Comparison of ENCODE assay signal across 13 mouse cellular contexts in the genomic region with DNA sequence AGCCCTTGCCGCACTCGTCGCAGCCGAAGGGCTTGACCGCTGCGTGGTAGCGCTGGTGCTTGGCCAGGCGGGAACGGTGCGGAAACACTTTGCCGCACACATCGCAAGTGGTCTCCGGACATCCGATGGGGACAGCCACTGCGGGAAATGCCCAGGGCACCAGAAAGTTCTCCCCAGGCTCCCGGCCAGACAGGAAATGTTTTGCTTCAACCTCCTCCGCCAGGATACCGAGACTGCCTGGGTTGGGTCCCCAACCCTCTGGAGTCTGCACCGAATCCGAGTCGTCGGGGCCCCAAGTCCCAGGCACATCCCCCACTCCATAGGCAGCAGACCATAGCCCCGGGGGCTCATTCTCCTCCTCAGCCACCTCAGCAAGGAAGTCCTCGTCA. TPM values are rescaled to one million over a fixed set of nuclear protein-coding genes. Genes with fewer than 3 reads are reported as not detected.
DNase-seq lines count a peak whose midpoint lies in the region; ATAC-seq and TF ChIP-seq lines count a peak whose summit lies in the region.
"Had no signal": no experiment of that assay in that cellular context is flagged by ENCODE, and none has a peak within 500 bp of the region (broad histone marks: within the 10 kb centered on the region; RNA-seq: fewer than 3 reads in every experiment).

No protein-coding gene starts in this region.

- TF ChIP-seq CTCF in hindbrain, postnatal 0 days (IDR thresholded peaks at IDR 0.05; ENCODE audit: low read depth) = no peak

- peaks cover 80% of the 10 kb centered on the region for H3K36me3 ChIP-seq in hindbrain, embryonic 12.5 days
- H3K36me3 ChIP-seq in hindbrain, postnatal 0 days (ENCODE audit: insufficient read depth, low read length) = peaks cover 54% of the 10 kb centered on the region
- H3K36me3 ChIP-seq in midbrain, embryonic 11.5 days (ENCODE audit: control insufficient read depth, insufficient read depth, low read length) = peaks cover 10% of the 10 kb centered on the region; the same call in 1 of the 2 replicates
- H3K36me3 ChIP-seq in midbrain, embryonic 16.5 days (ENCODE audit: control insufficient read depth, insufficient read depth, low read length) = peaks cover 42% of the 10 kb centered on the region
- H3K36me3 ChIP-seq in limb, embryonic 14.5 days (ENCODE audit: control insufficient read depth, insufficient read depth, low read length) = peaks cover 69% of the 10 kb centered on the region
- H3K36me3 ChIP-seq: liver, embryonic 13.5 days had no signal

- H3K4me2 ChIP-seq in hindbrain, embryonic 12.5 days (replicated peaks) = no peak overlapping the region
- no peak overlapping the region for H3K4me2 ChIP-seq in hindbrain, postnatal 0 days (ENCODE audit: low read depth, low read length)
- no peak overlapping the region for H3K4me2 ChIP-seq in midbrain, embryonic 11.5 days
- H3K4me2 ChIP-seq in midbrain, embryonic 16.5 days (ENCODE audit: low read length) = no peak overlapping the region
- no peak overlapping the region for H3K4me2 ChIP-seq in limb, embryonic 14.5 days (replicated peaks; ENCODE audit: low read depth, low read length, severe bottlenecking)
- H3K4me2 ChIP-seq: liver, embryonic 13.5 days had no signal

- peaks cover 21% of the 10 kb centered on the region for H3K4me1 ChIP-seq in hindbrain, embryonic 12.5 days
- H3K4me1 ChIP-seq in hindbrain, postnatal 0 days (ENCODE audit: insufficient read depth, low read length) = peaks cover 5% of the 10 kb centered on the region; the same call in 1 of the 2 replicates
- peaks cover 14% of the 10 kb centered on the region for H3K4me1 ChIP-seq in midbrain, embryonic 11.5 days (ENCODE audit: control insufficient read depth, insufficient read depth, low read length)
- peaks cover 14% of the 10 kb centered on the region for H3K4me1 ChIP-seq in midbrain, embryonic 16.5 days (ENCODE audit: control insufficient read depth, insufficient read depth, low read length)
- H3K4me1 ChIP-seq in limb, embryonic 14.5 days (ENCODE audit: control insufficient read depth, insufficient read depth, low read length) = peaks cover 13% of the 10 kb centered on the region

- 15% methylated on average over 24 of the region's 24 CpGs for WGBS in hindbrain, embryonic 12.5 days
- 49% methylated on average over 24 of the region's 24 CpGs for WGBS in hindbrain, postnatal 0 days
- WGBS in midbrain, embryonic 11.5 days = 11% methylated on average over 24 of the region's 24 CpGs
- WGBS in midbrain, embryonic 16.5 days = 31% methylated on average over 24 of the region's 24 CpGs
- 32% methylated on average over 16 of the region's 24 CpGs for WGBS in limb, embryonic 14.5 days

- peak overlapping the region; percentile 34; the same call in 1 of the 2 replicates for H3K4me3 ChIP-seq in hindbrain, embryonic 12.5 days
- H3K4me3 ChIP-seq in hindbrain, postnatal 0 days (ENCODE audit: low read length) = no peak overlapping the region
- no peak overlapping the region for H3K4me3 ChIP-seq in midbrain, embryonic 11.5 days (ENCODE audit: low read depth, low read length)
- H3K4me3 ChIP-seq in midbrain, embryonic 16.5 days (ENCODE audit: low read depth, low read length) = no peak overlapping the region
- H3K4me3 ChIP-seq in limb, embryonic 14.5 days (replicated peaks; ENCODE audit: low read length) = peak overlapping the region; percentile 41; the same call in 1 of the 2 replicates

- H3K9me3 ChIP-seq in hindbrain, embryonic 12.5 days (replicated peaks) = no peaks in the 10 kb centered on the region
- H3K9me3 ChIP-seq in hindbrain, postnatal 0 days (ENCODE audit: low read length) = no peaks in the 10 kb centered on the region
- H3K9me3 ChIP-seq in midbrain, embryonic 11.5 days (ENCODE audit: control insufficient read depth, low read length) = no peaks in the 10 kb centered on the region
- no peaks in the 10 kb centered on the region; the same call in 1 of the 2 replicates for H3K9me3 ChIP-seq in midbrain, embryonic 16.5 days (replicated peaks; ENCODE audit: control insufficient read depth, low read length, poor library complexity, severe bottlenecking)
- no peaks in the 10 kb centered on the region for H3K9me3 ChIP-seq in limb, embryonic 14.5 days (ENCODE audit: control insufficient read depth, low read length)
- H3K9me3 ChIP-seq: embryonic facial prominence, embryonic 15.5 days; liver, embryonic 13.5 days had no signal

- no peak overlapping the region for H3K9ac ChIP-seq in hindbrain, embryonic 12.5 days
- H3K9ac ChIP-seq in hindbrain, postnatal 0 days (replicated peaks; ENCODE audit: low read length) = no peak overlapping the region
- no peak overlapping the region for H3K9ac ChIP-seq in midbrain, embryonic 11.5 days (ENCODE audit: low read length)
- H3K9ac ChIP-seq in midbrain, embryonic 16.5 days (ENCODE audit: low read depth, low read length) = no peak overlapping the region
- no peak overlapping the region for H3K9ac ChIP-seq in limb, embryonic 14.5 days (ENCODE audit: low read depth, low read length, severe bottlenecking)
- H3K9ac ChIP-seq: embryonic facial prominence, embryonic 15.5 days; liver, embryonic 13.5 days had no signal

- no peak for TF ChIP-seq POLR2A in limb, embryonic 14.5 days (IDR thresholded peaks at IDR 0.05; ENCODE audit: borderline replicate concordance, extremely low read depth, insufficient read depth, insufficient read length)

- ATAC-seq in hindbrain, embryonic 12.5 days (ENCODE audit: low FRiP score) = no peak
- no peak for ATAC-seq in hindbrain, postnatal 0 days
- no peak for ATAC-seq in midbrain, embryonic 11.5 days (ENCODE audit: low FRiP score)
- ATAC-seq in midbrain, embryonic 16.5 days = no peak
- ATAC-seq in limb, embryonic 14.5 days (ENCODE audit: low FRiP score, low read depth) = no peak

- H3K27me3 ChIP-seq in hindbrain, embryonic 12.5 days = peaks cover 84% of the 10 kb centered on the region
- no peaks in the 10 kb centered on the region; the same call in 1 of the 2 replicates for H3K27me3 ChIP-seq in hindbrain, postnatal 0 days (ENCODE audit: insufficient read depth, low read length)
- peaks cover 65% of the 10 kb centered on the region for H3K27me3 ChIP-seq in midbrain, embryonic 11.5 days (ENCODE audit: control insufficient read depth, insufficient read depth, low read length)
- H3K27me3 ChIP-seq in midbrain, embryonic 16.5 days (ENCODE audit: control insufficient read depth, insufficient read depth, low read depth, low read length) = peaks cover 28% of the 10 kb centered on the region
- peaks cover 67% of the 10 kb centered on the region for H3K27me3 ChIP-seq in limb, embryonic 14.5 days (ENCODE audit: control insufficient read depth, insufficient read depth, low read length)

- peak; percentile 32 for DNase-seq in embryo, embryonic 11 days
- no peak for DNase-seq in embryo, embryonic 10.5 days (ENCODE audit: low spot score)
- no peak for DNase-seq in hindbrain, postnatal 0 days (ENCODE audit: low spot score)
- peak; percentile 90 for DNase-seq in midbrain, embryonic 11.5 days (ENCODE audit: low spot score, missing footprints)
- no peak for DNase-seq in limb, embryonic 14.5 days (ENCODE audit: low spot score)
- DNase-seq in c-Kit-positive CD71-positive TER-119-positive erythroid progenitor cells, embryonic 14.5 days (ENCODE audit: low spot score) = no peak
- DNase-seq: adrenal gland, postnatal 14 days; liver, embryonic 13.5 days; thymus, postnatal 14 days had no signal

- H3K27ac ChIP-seq in hindbrain, embryonic 12.5 days = no peak overlapping the region
- H3K27ac ChIP-seq in hindbrain, postnatal 0 days = no peak overlapping the region
- no peak overlapping the region for H3K27ac ChIP-seq in midbrain, embryonic 11.5 days (ENCODE audit: low read depth, low read length)
- no peak overlapping the region for H3K27ac ChIP-seq in midbrain, embryonic 16.5 days (ENCODE audit: low read length)
- no peak overlapping the region for H3K27ac ChIP-seq in limb, embryonic 14.5 days (replicated peaks; ENCODE audit: low read depth, low read length)
- H3K27ac ChIP-seq: embryonic facial prominence, embryonic 15.5 days; liver, embryonic 13.5 days had no signal

RNA-seq across cellular contexts. Expression of gene Zfp316, which starts 14.7 kb away (rescaled TPM):
- polyA plus RNA-seq in hindbrain, embryonic 12.5 days (2016; fragmentation: Nextera tagmentation; extraction: Ambion mirVana) = 16.9 and 18.6 TPM in 2 replicates
- total RNA-seq in hindbrain, postnatal 0 days (2014; rRNA removed) = 28.0 and 31.3 TPM in 2 replicates
- 5.4 and 6.2 TPM in 2 replicates for polyA plus RNA-seq in hindbrain, postnatal 0 days (2015; fragmentation: Nextera tagmentation; extraction: Ambion mirVana)
- polyA plus RNA-seq in midbrain, embryonic 11.5 days (2014; fragmentation: Nextera tagmentation; extraction: Ambion mirVana) = 4.3 and 4.5 TPM in 2 replicates
- polyA plus RNA-seq in midbrain, embryonic 16.5 days (2015; fragmentation: Nextera tagmentation; extraction: Ambion mirVana) = 8.7 and 9.6 TPM in 2 replicates
- 9.1 and 12.2 TPM in 2 replicates for polyA plus RNA-seq in limb, embryonic 14.5 days (2012; rRNA removed)
- 2.8 and 4.1 TPM in 2 replicates for polyA plus RNA-seq in limb, embryonic 14.5 days (2014; fragmentation: Nextera tagmentation; extraction: Ambion mirVana)

RNA-seq across cellular contexts. Expression of gene Zfp12, which starts 20.2 kb away (rescaled TPM):
- 25.7 and 28.3 TPM in 2 replicates for polyA plus RNA-seq in hindbrain, embryonic 12.5 days (2016; fragmentation: Nextera tagmentation; extraction: Ambion mirVana)
- 32.6 and 33.5 TPM in 2 replicates for total RNA-seq in hindbrain, postnatal 0 days (2014; rRNA removed)
- polyA plus RNA-seq in hindbrain, postnatal 0 days (2015; fragmentation: Nextera tagmentation; extraction: Ambion mirVana) = 12.2 and 12.3 TPM in 2 replicates
- polyA plus RNA-seq in midbrain, embryonic 11.5 days (2014; fragmentation: Nextera tagmentation; extraction: Ambion mirVana) = 22.0 and 25.9 TPM in 2 replicates
- polyA plus RNA-seq in midbrain, embryonic 16.5 days (2015; fragmentation: Nextera tagmentation; extraction: Ambion mirVana) = 18.9 and 20.0 TPM in 2 replicates
- polyA plus RNA-seq in limb, embryonic 14.5 days (2012; rRNA removed) = 25.2 and 30.9 TPM in 2 replicates
- 19.1 and 22.2 TPM in 2 replicates for polyA plus RNA-seq in limb, embryonic 14.5 days (2014; fragmentation: Nextera tagmentation; extraction: Ambion mirVana)

RNA-seq across cellular contexts. Expression of gene Spdye4a, which starts 28.4 kb away (rescaled TPM):
- not detected in 2 replicates for polyA plus RNA-seq in hindbrain, embryonic 12.5 days (2016; fragmentation: Nextera tagmentation; extraction: Ambion mirVana)
- total RNA-seq in hindbrain, postnatal 0 days (2014; rRNA removed) = 0.84 TPM in 1 of 2 replicates, not detected in the other
- polyA plus RNA-seq in hindbrain, postnatal 0 days (2015; fragmentation: Nextera tagmentation; extraction: Ambion mirVana) = not detected in 2 replicates
- not detected in 2 replicates for polyA plus RNA-seq in midbrain, embryonic 11.5 days (2014; fragmentation: Nextera tagmentation; extraction: Ambion mirVana)
- polyA plus RNA-seq in midbrain, embryonic 16.5 days (2015; fragmentation: Nextera tagmentation; extraction: Ambion mirVana) = not detected in 2 replicates
- not detected in 2 replicates for polyA plus RNA-seq in limb, embryonic 14.5 days (2012; rRNA removed)
- polyA plus RNA-seq in limb, embryonic 14.5 days (2014; fragmentation: Nextera tagmentation; extraction: Ambion mirVana) = not detected in 2 replicates
- total RNA-seq: adrenal gland, postnatal 14 days; layer of hippocampus, postnatal 10 days had no signal
- polyA plus RNA-seq: embryonic facial prominence, embryonic 15.5 days; liver, embryonic 13.5 days had no signal

RNA-seq across cellular contexts. Expression of gene Zfp853, which starts 38.3 kb away (rescaled TPM):
- polyA plus RNA-seq in hindbrain, embryonic 12.5 days (2016; fragmentation: Nextera tagmentation; extraction: Ambion mirVana) = not detected in 2 replicates
- total RNA-seq in hindbrain, postnatal 0 days (2014; rRNA removed) = 31.7 and 33.5 TPM in 2 replicates
- 0.53 and 0.61 TPM in 2 replicates for polyA plus RNA-seq in hindbrain, postnatal 0 days (2015; fragmentation: Nextera tagmentation; extraction: Ambion mirVana)
- 0.08 TPM in 1 of 2 replicates, not detected in the other for polyA plus RNA-seq in midbrain, embryonic 11.5 days (2014; fragmentation: Nextera tagmentation; extraction: Ambion mirVana)
- polyA plus RNA-seq in midbrain, embryonic 16.5 days (2015; fragmentation: Nextera tagmentation; extraction: Ambion mirVana) = 0.15 and 0.48 TPM in 2 replicates
- polyA plus RNA-seq in limb, embryonic 14.5 days (2012; rRNA removed) = 9.1 and 11.4 TPM in 2 replicates
- 0.26 and 0.35 TPM in 2 replicates for polyA plus RNA-seq in limb, embryonic 14.5 days (2014; fragmentation: Nextera tagmentation; extraction: Ambion mirVana)
- polyA plus RNA-seq: liver, embryonic 13.5 days had no signal

Comparison
In these comparisons a context has a peak if more than half of its experiments do, and no peak if none do; other contexts are left out.
1. DNase-seq: peak in embryo, embryonic 11 days (single experiment) and midbrain, embryonic 11.5 days (single experiment); none in embryo, embryonic 10.5 days (single experiment), hindbrain, postnatal 0 days (single experiment), limb, embryonic 14.5 days (single experiment) and c-Kit-positive CD71-positive TER-119-positive erythroid progenitor cells, embryonic 14.5 days (single experiment).
2. H3K4me3 ChIP-seq: peak in hindbrain, embryonic 12.5 days (single experiment) and limb, embryonic 14.5 days (single experiment); none in hindbrain, postnatal 0 days (single experiment), midbrain, embryonic 11.5 days (single experiment) and midbrain, embryonic 16.5 days (single experiment).